Mouse (Mus musculus) c-Kit-positive CD71-negative TER-119-negative erythroid progenitor cells, embryonic 14.5 days (primary cell): Measurements from ENCODE around the gene Grin2b.
"Not testable (repeated sequence)": the region's sequence is repeated elsewhere in the genome, so short reads cannot be mapped to it uniquely, and the experiment has no call there.

Experiments
- DNase-seq: peaks from one replicate; pipeline ENCODE4 v3.0.0-alpha.2; 2013; ENCODE audit warnings: low read depth

Gene Grin2b

GRCm38 (mm10) chr6:135684206-135684605 is 489.1 kb downstream of the Grin2b start:
- no peak for DNase-seq

GRCm38 (mm10) chr6:135681423-135681822 is 491.9 kb downstream of the Grin2b start:
- DNase-seq, result not testable (repeated sequence)

- DNase-seq, result no peak
Observed at GRCm38 (mm10) chr6:135680105-135680710, 493.1 kb downstream of the Grin2b start.

- no peak for DNase-seq
Observed at GRCm38 (mm10) chr6:135674380-135674779, 498.9 kb downstream of the Grin2b start.

- DNase-seq, result no peak
Observed at GRCm38 (mm10) chr6:135672003-135672402, 501.3 kb downstream of the Grin2b start.
